Mouse (Mus musculus) layer of hippocampus, postnatal 25 days (tissue): ENCODE data around the gene Mettl1. TPM values are rescaled to one million over a fixed set of nuclear protein-coding genes. Genes with fewer than 3 reads are reported as not detected.

Source experiments
- DNase-seq, 2 experiments: peaks; one replicate each; pipeline ENCODE4 v3.0.0; 2022; ENCODE audit warnings: mixed read lengths in 2 of 2, low spot score in 1 of 2; ENCODE audit errors: extremely low spot score in 1 of 2
- total RNA-seq, 2 experiments: library from RNA; stranded (reverse); gene quantifications; 2 replicates each; pipeline ENCODE4 v1.2.3; 2021

The Mettl1 gene
- total RNA-seq = 10 to 100 TPM in 1 of 2 experiments, 1 to 10 TPM in 1; 8.5 to 12.1 TPM

DNA sequence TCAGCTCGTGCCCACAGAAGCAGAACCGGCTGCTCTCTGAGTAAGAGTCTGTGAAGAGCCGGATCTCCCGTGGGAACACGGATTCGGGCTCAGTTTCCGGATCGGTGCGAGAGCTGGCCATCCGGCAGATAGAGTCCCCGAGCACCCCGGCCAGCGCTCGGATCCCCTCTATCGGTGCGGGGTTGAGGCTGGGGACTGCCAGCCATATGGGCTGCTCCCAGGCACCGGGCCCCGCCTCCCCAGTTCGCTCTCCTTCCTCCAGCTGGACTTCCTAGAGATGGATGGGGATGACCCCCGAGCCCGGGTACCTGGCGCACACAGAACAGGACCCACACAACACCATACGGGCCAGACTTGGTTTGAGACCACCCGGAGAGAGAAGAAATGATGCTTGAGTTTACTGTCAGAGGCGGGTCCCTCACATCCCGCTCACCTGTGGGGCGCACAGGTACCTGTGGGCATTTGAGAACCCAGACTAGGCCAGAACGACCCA is at the start of gene Mettl1, which contains the start of gene Eef1akmt3:
TSS of gene Mettl1 (plus strand) at position 141 of the 493 bp plus-strand sequence.
TSS of gene Eef1akmt3 (minus strand) at position 240 of the 493 bp plus-strand sequence.
- peak in 1 of 2 experiments; percentile 30 for DNase-seq

DNA sequence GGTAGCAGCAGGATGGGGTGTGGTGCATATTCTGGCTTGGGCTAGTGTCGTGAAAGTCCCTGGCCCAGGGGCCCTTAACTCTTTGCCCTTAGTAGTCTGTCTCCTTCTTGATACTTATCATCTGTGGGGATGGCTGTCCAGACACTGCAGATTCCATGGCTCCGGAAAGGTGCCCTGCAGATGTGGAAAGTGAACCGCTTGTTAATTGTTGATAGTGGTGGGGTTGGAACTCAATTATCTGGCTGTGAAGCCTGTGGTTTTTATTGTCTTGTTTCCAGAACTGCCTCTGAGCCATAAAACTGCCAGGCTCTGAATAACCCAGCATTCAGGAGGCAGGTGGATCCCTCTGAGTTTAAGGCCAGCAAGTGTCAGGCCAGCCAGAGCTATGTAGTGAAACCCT is 49.5 kb upstream of the Mettl1 start:
- DNase-seq = no peak

DNA sequence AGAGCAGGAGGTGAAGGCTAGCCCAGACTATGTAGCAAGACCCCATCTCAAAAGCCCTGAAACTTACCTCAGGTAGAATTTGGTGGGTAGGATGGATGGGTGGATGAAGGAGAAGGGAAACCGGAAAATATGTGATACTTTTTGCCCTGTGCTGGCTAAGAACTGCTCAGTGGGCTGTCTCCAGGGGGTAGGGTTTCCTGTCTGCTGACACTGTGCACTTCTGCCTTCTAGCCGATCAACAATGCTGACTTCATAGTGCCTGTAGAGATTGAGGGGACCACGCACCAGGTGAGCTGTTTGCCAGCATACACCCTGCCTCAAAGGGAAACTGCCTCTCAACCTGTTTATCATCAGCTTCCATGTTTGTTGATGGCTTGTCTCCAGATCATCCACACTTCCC is 47.6 kb upstream of the Mettl1 start:
- no peak for DNase-seq

DNA sequence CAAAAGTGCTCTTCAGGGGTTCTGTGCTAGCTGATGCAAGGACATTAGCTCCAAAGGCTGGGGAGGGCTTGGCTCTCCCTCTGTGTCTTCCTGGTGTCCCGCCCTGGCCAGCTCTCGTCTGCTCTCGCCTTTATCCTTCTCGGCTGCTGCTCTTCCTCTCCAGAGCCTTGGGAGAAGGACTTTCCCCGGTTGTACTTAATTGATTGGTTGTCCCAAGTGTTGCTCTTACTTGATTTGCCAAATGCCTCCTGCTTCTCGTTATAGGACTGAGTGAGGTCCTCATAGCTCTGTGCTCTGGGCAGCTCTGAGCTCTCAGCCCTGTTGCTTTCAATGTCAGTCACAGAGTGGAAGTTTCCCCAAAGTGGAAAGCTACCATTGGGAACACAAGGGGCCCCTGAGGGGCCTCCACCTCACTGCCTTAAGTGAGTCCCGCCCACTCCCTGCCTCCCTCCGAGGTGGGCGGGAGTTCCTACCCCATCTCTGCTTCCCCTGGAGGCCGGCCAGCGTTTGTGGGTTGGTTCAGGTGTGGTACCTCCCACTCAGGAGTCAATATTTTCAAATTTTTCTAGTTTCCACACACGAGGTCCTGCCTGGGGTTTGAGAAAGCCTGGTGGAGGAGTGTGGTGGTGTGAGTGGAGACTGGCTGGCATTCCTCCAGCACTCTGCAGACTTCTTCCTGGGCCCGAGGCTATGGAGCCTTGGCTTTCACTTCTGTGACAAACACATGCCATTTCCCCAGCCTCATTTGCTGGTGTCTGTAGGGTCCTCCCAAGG is 43.7 kb upstream of the Mettl1 start:
- DNase-seq = no peak

DNA sequence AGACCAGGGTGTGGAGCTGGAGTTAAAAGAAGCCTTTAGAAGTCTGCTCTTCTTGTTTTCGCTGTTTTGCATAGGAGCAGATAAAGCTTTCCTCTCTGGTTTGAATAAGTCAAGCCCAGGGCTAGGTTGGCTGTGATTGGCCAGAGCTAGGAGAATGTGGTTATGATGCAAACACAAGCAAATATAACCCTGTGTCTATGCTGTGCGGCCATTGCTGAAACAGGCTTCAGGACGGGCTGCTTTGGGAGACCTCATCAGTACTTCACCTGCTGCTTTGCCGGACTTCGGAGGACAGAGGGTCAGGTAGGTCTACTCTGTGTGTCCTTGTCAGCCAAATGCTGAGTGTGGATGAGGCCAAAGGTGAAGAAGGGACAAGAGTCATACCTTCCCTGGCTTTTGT is 40.7 kb upstream of the Mettl1 start, which contains the start of gene Avil:
TSS of gene Avil (plus strand) at position 181 of the 400 bp plus-strand sequence.
- DNase-seq = no peak

DNA sequence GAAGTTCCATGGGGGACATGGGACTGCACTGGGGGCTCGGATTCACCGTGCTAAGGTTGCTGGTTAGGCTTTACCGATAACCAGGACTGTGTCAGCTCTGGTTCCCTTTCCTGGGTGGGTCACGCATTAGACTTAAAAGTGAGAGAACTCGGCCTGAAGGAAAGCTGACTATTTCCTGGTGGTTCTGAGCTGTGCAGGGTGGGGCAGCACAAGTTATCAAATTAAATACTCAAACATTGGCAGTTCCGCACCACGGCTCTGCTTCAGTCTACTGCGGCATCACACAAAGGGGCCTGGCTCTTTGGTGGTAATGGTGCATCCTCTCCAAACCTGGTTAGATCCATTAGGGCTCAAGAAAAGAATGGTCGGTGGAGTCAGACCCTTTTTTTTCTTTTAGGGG is 39.9 kb upstream of the Mettl1 start:
- no peak for DNase-seq

DNA sequence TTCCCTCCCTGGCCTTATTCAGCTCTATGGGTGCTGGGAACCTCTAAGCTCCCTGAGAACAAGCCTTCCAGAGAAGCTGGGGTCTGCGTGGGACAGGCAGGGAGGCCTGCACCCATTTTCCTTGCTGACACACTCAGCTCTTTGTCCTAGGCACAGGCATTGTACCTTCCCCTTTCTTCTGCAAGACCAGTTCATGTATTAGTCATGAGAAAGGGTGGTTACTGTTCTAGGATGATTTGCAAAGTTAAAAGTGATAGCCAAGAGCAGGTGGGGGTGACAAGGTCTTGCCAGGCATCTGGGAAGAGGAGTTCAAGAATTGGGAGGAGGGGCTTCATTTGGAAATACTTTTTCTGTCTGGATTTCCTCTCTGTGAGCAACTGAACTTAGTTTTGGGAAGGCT is 39.2 kb upstream of the Mettl1 start:
- no peak for DNase-seq

DNA sequence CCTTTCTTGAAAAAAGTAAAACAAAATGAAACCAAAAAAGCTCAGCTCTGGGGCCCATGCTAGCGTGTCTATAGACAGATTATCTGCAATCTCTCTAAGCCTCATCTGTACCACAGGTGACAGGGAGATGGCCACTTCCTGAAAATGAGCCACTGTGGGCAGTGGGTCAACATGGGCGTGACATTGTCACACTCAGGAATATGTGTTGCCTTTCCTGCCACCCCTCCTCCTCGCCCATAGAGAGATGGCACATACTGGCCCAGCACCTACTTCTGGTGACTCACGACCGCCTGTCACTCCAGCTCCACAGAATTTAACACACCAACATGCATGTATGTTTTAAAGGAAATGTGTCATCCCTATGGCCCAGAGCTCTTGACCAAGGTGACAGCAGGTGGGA is 38.4 kb upstream of the Mettl1 start:
- DNase-seq = no peak

DNA sequence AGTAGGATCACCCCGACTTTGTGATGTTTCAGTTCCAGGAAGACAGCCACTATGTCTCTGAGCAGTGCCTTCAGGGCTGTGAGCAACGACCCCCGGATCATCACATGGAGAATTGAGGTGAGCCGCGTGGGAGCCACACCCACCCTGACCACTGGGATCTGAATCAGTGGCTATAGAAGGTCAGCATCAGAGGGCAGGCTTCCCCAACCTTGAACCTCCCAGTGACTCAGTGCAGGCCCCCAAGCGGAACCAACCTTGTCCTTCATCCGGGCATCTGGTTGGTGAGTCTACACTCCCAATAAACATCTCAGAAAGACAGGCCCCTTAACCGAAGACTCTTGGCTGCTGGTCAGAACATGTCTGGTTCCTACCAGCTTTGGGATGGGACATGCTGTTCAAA is 37.9 kb upstream of the Mettl1 start:
- DNase-seq = no peak

DNA sequence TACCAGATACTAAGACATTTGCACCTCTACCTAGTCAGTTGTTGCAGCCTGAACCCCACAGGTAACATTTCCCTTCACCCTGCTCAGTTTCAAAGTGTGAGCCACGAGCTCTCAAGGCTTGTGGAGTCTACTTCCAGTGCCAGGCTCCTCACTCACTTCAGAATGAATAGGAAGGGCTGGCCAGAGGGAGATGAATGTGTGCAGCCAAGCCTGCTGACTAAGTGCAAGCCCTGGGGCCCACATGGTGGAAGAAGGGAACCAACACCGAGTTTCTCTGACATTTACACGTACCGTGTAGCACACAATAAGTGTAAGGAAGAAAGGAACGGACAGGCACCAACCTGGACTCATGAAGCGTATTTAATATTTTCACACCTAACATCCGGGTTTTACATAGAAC is 37.4 kb upstream of the Mettl1 start:
- no peak for DNase-seq

DNA sequence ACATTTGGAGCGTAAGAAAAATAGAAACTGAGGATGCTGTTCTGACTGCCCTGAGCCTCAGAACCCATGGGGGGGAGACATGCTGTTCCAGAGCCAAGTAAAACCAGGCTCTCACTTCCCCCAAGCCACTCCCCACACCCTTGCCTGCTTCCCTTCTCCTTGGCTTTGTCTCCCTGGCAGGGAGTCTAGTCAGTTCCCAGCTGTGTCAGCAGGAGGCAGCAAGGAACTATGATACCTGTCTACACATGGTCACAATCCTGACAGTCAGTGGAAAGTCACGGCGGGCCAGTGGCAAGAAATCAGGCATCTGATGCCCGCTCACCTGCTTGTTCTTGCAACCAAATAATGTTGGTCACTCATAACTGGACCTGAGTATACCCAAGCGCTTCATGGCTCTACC is 24.7 kb upstream of the Mettl1 start:
- no peak for DNase-seq

DNA sequence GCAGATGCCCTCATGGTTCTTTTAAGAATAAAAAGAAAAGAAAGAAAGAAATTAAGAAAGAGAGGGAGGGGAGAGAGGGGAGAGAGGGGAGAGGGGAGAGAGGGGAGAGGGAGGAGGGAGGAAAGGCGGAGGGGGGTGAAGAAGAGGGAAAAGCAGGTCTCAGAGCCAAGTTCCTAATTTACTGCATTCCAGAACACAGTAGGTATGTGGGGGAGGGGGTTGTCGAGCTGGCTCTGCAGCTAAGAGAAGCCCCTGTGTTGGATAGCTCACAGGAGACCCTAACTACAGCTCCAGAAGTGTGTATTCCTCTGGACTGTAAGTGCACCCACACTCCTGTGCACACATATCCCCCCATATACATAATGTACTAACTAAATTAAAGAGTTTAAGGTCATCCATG is 24.1 kb upstream of the Mettl1 start:
- DNase-seq = no peak

DNA sequence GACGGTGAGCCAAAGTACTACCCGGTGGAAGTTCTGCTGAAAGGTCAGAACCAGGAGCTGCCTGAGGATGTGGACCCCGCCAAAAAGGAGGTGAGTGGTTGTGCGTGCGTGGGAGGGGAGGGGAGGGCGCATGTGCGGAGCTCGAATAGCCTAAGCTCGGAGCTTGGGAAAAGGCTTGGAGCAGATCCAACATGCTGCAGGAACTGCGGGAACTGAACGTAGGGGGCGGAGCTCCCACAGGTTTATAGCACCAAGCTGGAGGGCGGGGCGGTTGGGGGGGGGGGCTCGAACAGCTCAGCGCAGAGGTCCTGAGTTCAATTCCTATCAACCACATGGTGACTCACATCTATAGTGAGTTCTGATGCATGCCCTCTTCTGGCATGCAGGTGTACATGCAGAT is 22.8 kb upstream of the Mettl1 start:
- DNase-seq = no peak

DNA sequence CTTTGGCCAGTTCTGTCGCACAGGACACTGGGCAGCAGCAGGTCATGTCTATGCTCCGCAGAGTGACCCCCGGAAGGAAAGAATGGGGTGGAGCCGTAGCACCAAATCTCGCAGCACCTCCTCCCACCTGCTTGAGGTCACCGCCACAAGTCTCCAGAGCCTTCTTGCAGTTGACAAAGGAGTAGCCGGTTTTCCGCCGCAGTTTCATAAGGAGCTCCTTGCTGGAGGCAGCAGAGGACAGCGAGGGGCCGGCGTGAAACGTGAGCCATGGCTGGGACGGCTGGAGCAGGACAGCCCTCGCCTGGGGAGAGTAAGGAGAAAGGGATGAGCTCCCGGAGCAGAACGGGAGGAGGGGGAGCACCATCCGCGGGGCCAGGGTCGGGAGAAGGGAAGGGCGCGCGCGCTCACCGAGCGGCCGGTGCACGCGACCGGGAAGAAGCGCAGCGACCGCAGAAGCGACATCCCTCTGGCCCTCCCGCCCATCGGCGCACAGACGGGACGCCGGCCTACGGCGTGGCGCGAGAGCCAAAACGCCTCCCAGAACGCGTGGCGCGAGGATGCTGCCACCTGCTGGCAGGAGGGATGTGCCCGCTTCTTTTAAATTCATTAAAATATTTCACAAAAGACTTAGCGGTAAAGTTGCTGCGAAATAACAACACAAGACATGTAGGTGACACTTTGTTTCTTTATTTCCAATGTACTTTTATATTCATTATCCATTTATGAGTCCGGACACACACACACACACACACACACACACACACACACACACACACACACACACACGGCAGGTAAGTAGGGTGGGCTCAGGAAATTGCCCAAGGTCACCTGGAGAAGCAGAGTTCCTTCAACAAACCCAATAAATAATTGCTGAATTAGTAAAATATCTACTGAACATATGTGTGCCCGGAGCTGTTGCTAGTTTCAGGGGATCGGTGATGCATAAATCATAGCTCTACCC is 10.6 kb upstream of the Mettl1 start, which contains the start of gene Tsfm:
TSS of gene Tsfm (minus strand) at position 505 of the 961 bp plus-strand sequence.
- peak; percentile 89 to 97 for DNase-seq

DNA sequence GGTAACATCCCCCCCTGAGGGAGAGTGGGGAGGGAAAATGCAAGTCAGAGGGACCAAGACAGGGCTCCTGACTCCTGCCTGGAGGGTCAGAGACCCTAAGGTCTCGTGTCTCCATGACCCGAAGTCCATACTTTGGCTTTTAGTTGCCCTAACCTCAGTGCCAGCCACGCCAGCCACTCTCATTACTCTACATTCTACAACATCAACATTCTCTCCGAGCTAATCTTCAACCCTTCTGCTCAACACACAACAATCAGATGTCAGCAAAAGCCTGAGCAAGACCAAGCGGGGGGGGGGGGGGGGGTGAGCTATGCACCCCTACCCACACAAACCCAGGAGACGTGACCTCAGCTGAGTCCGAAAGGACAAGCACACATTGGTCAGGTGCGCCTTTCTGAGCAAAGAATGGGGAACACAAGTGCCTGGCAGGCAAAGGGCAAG is 7.9 kb upstream of the Mettl1 start:
- DNase-seq = no peak

DNA sequence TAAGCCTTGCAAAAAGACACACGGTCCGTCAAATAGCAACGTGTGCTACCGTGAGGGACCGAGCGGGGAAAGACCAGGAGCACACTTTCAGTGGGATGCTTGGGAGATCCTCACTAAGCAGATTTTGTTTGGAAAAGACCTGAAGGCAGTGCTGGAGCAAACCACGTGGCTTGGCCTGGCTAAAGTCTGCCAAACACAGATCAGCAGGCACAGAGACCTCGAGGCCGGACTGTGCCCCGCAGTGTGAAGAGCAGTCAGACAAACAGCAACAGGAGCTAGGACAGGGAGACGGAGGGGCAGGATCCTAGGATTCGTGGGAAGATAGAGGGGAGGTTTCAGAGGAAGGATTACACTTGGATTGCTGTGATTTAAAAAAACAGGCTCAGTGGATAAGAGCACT is 4.9 kb upstream of the Mettl1 start:
- DNase-seq = no peak

DNA sequence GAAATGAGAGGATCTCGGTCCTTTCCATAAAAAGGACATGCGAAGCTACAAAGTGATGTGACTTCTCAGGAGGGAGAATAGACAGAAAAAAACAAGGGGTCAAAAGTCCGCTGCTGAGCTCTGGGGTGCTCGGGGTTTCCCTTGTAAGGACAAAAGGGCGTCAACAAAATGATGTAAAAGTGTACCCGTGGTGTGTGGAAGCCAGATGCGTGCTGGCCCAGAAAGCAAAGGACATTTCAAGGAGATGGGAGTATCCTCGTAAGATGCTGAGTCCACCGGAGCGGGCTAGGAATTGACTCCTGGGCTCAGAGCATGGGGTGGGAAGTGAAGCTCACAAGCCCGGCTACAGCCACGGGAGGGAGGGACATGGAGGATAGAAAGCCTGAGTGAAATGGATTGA is 3.6 kb upstream of the Mettl1 start:
- no peak for DNase-seq

DNA sequence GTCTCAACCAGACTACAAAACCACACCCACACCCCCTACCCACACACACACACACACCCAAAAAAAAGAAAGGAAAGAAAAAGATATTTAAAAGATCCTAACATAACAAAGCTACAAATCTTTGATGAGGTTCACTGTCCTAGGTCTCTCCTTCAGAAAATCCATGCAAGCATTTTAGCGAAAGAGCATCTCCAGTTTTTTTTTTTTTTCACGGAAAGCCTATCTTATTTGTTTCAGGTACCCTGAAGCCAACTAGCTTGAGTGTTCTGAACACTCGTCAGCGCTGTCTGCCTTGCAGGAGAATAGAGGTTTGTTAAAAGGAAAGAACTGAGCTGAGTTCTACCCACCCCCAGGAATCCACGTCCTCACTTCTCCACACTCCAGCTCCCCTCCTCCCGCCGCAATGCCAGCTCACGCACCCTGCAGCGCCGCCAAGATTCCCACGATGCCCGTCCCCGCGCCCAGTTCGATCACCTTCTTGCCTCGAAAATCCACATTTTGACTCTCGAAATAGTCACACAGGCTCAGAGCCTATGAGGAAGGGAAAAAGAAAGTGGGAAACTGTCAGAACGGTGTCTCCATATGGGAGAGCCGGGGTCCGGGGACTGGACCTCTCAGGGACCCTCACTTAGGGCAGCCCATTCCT is 522 bp upstream of the Mettl1 start:
- DNase-seq = no peak

DNA sequence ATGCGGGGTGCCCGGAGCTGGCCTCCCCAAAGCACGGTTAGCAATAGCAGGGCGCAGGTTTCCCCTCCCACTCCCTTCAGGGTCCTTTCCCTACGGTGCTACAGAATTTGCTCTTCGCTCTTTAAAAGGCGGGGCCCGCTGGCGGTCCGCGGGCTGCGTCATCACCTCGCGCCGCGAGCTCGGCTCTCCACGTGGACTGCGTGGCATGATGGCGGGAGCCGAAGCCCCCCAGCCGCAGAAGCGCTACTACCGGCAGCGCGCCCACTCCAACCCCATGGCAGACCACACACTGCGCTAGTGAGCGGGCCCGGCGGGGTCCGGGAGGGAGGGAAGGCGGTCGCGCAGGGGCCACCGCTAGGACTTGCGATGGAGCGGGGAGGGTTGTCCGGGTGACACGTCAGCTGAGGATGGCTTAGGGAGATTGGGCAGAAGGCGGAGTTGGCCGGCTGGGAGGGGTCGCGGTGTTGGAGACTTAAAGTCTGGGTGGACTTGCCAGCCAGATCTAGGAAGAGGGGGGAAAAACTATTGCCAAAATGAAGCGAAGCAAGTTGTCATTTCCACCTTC is 642 bp downstream of the Mettl1 start:
- DNase-seq = peak; percentile 89 to 98

DNA sequence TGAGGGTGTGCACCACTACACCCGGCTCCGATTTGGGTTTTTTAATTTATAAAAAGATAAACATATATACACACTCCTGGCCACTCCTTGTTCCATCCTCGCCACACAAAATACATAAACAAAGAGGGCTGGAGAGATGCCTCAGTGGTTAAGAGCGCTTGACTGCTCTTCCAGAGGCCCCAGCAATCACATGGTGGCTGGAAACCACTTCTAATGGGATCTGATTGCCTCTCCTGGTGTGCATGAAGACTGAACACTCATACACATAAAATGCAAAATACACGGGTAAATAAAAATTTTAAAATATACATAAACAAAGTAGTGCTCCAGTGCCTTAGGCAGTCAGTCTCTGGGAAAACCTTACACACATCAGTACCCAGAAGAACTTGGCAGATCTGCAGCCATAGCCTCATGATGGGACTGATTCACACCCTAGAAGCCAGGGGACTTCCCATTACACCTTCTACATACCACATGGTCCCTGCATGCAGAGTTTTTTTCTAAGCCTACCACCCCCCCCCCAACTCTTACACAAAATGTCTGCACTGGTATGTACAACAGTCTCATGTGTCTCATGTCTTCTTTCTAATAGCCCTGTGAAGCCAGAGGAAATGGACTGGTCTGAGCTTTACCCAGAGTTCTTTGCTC is 1.4 kb downstream of the Mettl1 start:
- DNase-seq = no peak
